Mouse (Mus musculus) heart, postnatal 0 days (tissue): ENCODE data around the gene Lmntd1.

Experiments
- CTCF ChIP-seq: IDR thresholded peaks from 2 replicates; pipeline ENCODE4 v1.5.1; 2016; ENCODE audit warnings: antibody characterized with exemption, control low read depth, low read depth
- EP300 ChIP-seq: IDR thresholded peaks from 2 replicates; pipeline ENCODE4 v1.6.1; 2016; ENCODE audit warnings: antibody characterized with exemption, low read depth

DNA sequence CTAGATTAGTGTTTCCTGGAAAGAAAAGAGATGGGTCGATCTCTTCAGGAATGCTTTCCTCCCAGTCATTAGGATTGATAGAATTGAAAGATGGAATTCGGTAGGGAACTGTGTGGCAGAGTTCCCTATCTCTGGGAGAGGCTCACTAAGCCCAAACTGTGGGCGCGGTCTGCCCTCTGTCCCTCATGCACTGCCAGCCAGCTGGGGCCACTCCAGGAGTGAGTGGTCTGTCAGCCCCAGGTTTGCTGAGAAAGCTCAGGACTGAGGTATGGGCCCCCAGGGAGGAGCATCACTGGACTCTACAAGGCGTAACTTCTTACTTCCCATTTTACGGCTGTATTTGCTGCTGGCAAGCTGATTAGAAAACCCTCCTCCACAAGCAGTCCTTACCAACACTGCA, 22.1 kb downstream of the Lmntd1 start:
- TF ChIP-seq EP300, result no peak
- TF ChIP-seq CTCF, result no peak
